Mouse (Mus musculus) spleen, adult 2 months (tissue): Measurements from ENCODE around the gene Mrps31.

Source experiments
- CTCF ChIP-seq: fragments of 200-500 bp; IDR thresholded peaks from 2 replicates; pipeline ENCODE4 v1.5.1; 2011; ENCODE audit warnings: mild to moderate bottlenecking, inconsistent platforms; ENCODE audit not compliant: insufficient read depth, insufficient read length, insufficient replicate concordance; ENCODE audit errors: extremely low read depth
- POLR2A ChIP-seq: fragments of 200-500 bp; IDR thresholded peaks from 2 replicates; pipeline ENCODE4 v1.6.1; 2011; ENCODE audit warnings: low read depth, low read length, inconsistent platforms

- TF ChIP-seq POLR2A = peak; percentile 96
- no peak for TF ChIP-seq CTCF
Observed at GRCm38 (mm10) chr8:22398142-22398951, 12.8 kb upstream of the Mrps31 start, which contains the start of gene Slc25a15.
